Mouse (Mus musculus) midbrain, postnatal 0 days (tissue): ENCODE measurements at regions not wholly inside any gene's neighbourhood (a gene's known extent, or its start where the extent isn't known, plus 50 kb on each side); places are given as distances from the start of the nearest gene placed in this dataset.
A peak's percentile ranks its signal among the peaks of the same experiment; 100 is the strongest.

Experiments used
- ATAC-seq: fragments of 200-750 bp; cut with Nextera tagmentation; 2 replicates; pipeline ENCODE4 v1.8.0; 2017; ENCODE audit warnings: moderate number of reproducible peaks, mild to moderate bottlenecking, moderate TSS enrichment, moderate library complexity; ENCODE audit not compliant: low FRiP score
- DNase-seq: peaks from one replicate; pipeline ENCODE4 v3.0.0-alpha.2; 2015; ENCODE audit warnings: low spot score
- H3K27ac ChIP-seq: fragments of 300-500 bp; sonication (generic); 2 replicates; pipeline ENCODE4 v1.5.1; 2014; ENCODE audit warnings: low read depth, mild to moderate bottlenecking, low read length, mixed read lengths
- H3K27me3 ChIP-seq: fragments of 300-500 bp; sonication (generic); 2 replicates; pipeline ENCODE4 v1.6.1; 2014; ENCODE audit warnings: low read length, control low read depth, mixed read lengths; ENCODE audit not compliant: insufficient read depth
- H3K36me3 ChIP-seq: fragments of 300-500 bp; sonication (generic); 2 replicates; pipeline ENCODE4 v1.6.1; 2014; ENCODE audit warnings: low read length, control low read depth, mixed read lengths; ENCODE audit not compliant: insufficient read depth
- H3K4me1 ChIP-seq: fragments of 300-500 bp; sonication (generic); 2 replicates; pipeline ENCODE4 v1.6.1; 2014; ENCODE audit warnings: mild to moderate bottlenecking, control low read depth, antibody characterized with exemption, low read length, mixed read lengths; ENCODE audit not compliant: insufficient read depth
- H3K4me2 ChIP-seq: fragments of 300-500 bp; sonication (generic); 2 replicates; pipeline ENCODE4 v1.6.1; 2014; ENCODE audit warnings: low read depth, mild to moderate bottlenecking, low read length, mixed read lengths; ENCODE audit not compliant: poor library complexity, severe bottlenecking
- H3K4me3 ChIP-seq: fragments of 300-500 bp; sonication (generic); 2 replicates; pipeline ENCODE4 v1.5.1; 2014; ENCODE audit warnings: low read depth, mild to moderate bottlenecking, low read length, moderate library complexity
- H3K9ac ChIP-seq: fragments of 300-500 bp; sonication (generic); replicated peaks from 2 replicates; pipeline ENCODE4 v1.6.1; 2014; ENCODE audit warnings: mild to moderate bottlenecking, low read length, moderate library complexity, mixed read lengths; ENCODE audit not compliant: poor library complexity, severe bottlenecking
- H3K9me3 ChIP-seq: fragments of 300-500 bp; sonication (generic); 2 replicates; pipeline ENCODE4 v1.6.1; 2016; ENCODE audit warnings: low read length, control low read depth
- CTCF ChIP-seq: IDR thresholded peaks from 2 replicates; pipeline ENCODE4 v1.5.1; 2016; ENCODE audit warnings: antibody characterized with exemption, mild to moderate bottlenecking
- WGBS: fragments of 180-500 bp; shearing (Covaris S2); extraction: QIAGEN DNeasy Blood & Tissue Kit; methylation state at CpG from one replicate; pipeline ENCODE4 v1.1.7; 2014; 5-methylcytosine and 5-hydroxymethylcytosine counted together

- DNase-seq (peak; percentile 58), ATAC-seq (peak; percentile 67)
- H3K27ac ChIP-seq, result no peak overlapping the region
- no peaks in the 10 kb centered on the region for H3K9me3 ChIP-seq
- no peak overlapping the region for H3K9ac ChIP-seq
- H3K36me3 ChIP-seq, result no peaks in the 10 kb centered on the region
- H3K4me1 ChIP-seq, result no peaks in the 10 kb centered on the region; the same call in 1 of the 2 replicates
- H3K27me3 ChIP-seq, result no peaks in the 10 kb centered on the region
- 36% methylated on average over 12 of the region's 12 CpGs for WGBS
- no peak for TF ChIP-seq CTCF
- H3K4me3 ChIP-seq, result no peak overlapping the region
- no peak overlapping the region for H3K4me2 ChIP-seq
Measured at GRCm38 (mm10) chr4:95137413-95138143, 85.6 kb upstream of the Jun start.

GRCm38 (mm10) chr4:95138676-95139075 lies 86.7 kb upstream of the Jun start:
- Histone ChIP-seq H3K4me2 (no peak overlapping the region), H3K4me1 (no peaks in the 10 kb centered on the region; the same call in 1 of the 2 replicates), H3K9ac (no peak overlapping the region), H3K9me3 (no peaks in the 10 kb centered on the region), H3K36me3 (no peaks in the 10 kb centered on the region), H3K27ac (no peak overlapping the region), H3K4me3 (no peak overlapping the region), H3K27me3 (no peaks in the 10 kb centered on the region)
- 89% methylated on average over 2 of the region's 2 CpGs for WGBS
- no peak for TF ChIP-seq CTCF
- ATAC-seq (no peak), DNase-seq (no peak)

- Histone ChIP-seq H3K4me3 (no peak overlapping the region), H3K27ac (no peak overlapping the region), H3K4me2 (no peak overlapping the region), H3K9ac (no peak overlapping the region), H3K27me3 (no peaks in the 10 kb centered on the region), H3K36me3 (no peaks in the 10 kb centered on the region), H3K4me1 (no peaks in the 10 kb centered on the region; the same call in 1 of the 2 replicates), H3K9me3 (no peaks in the 10 kb centered on the region)
- no peak for TF ChIP-seq CTCF
- DNase-seq (no peak), ATAC-seq (no peak)
- WGBS, result 84% methylated on average over 2 of the region's 2 CpGs
Measured at GRCm38 (mm10) chr4:95141253-95141652, 89.2 kb upstream of the Jun start.

GRCm38 (mm10) chr4:95143130-95143529 lies 91.1 kb upstream of the Jun start:
- H3K4me1 ChIP-seq, result no peaks in the 10 kb centered on the region
- H3K9ac ChIP-seq, result no peak overlapping the region
- H3K36me3 ChIP-seq, result no peaks in the 10 kb centered on the region
- DNase-seq (no peak), ATAC-seq (no peak)
- H3K4me2 ChIP-seq, result no peak overlapping the region
- H3K4me3 ChIP-seq, result no peak overlapping the region
- WGBS, result 79% methylated on average over 4 of the region's 4 CpGs
- no peaks in the 10 kb centered on the region for H3K27me3 ChIP-seq
- no peak overlapping the region for H3K27ac ChIP-seq
- no peaks in the 10 kb centered on the region for H3K9me3 ChIP-seq
- no peak for TF ChIP-seq CTCF

- Histone ChIP-seq H3K4me1 (no peaks in the 10 kb centered on the region), H3K27me3 (no peaks in the 10 kb centered on the region), H3K9me3 (no peaks in the 10 kb centered on the region), H3K36me3 (no peaks in the 10 kb centered on the region), H3K4me2 (no peak overlapping the region), H3K4me3 (no peak overlapping the region), H3K27ac (no peak overlapping the region), H3K9ac (no peak overlapping the region)
- no peak for TF ChIP-seq CTCF
- no peak for DNase-seq
- 96% methylated on average over 5 of the region's 5 CpGs for WGBS
- no peak for ATAC-seq
Measured at GRCm38 (mm10) chr4:95143668-95144067, 91.6 kb upstream of the Jun start.

- H3K4me3 ChIP-seq, result no peak overlapping the region
- TF ChIP-seq CTCF, result no peak
- H3K27me3 ChIP-seq, result no peaks in the 10 kb centered on the region
- ATAC-seq, result no peak
- no peak overlapping the region for H3K9ac ChIP-seq
- no peaks in the 10 kb centered on the region for H3K36me3 ChIP-seq
- no peak for DNase-seq
- no peak overlapping the region for H3K27ac ChIP-seq
- H3K9me3 ChIP-seq, result no peaks in the 10 kb centered on the region
- no peaks in the 10 kb centered on the region for H3K4me1 ChIP-seq
- no peak overlapping the region for H3K4me2 ChIP-seq
Measured at GRCm38 (mm10) chr4:95144440-95144839, 92.4 kb upstream of the Jun start.
